Mouse (Mus musculus): ENCODE results near the gene Shkbp1. TPM values are rescaled to one million over a fixed set of nuclear protein-coding genes. Genes with fewer than 3 reads are reported as not detected.

The Shkbp1 gene
- total and polyA plus RNA-seq, 3 experiments: 23.3 to 62.8 (median 30.8) TPM

DNA sequence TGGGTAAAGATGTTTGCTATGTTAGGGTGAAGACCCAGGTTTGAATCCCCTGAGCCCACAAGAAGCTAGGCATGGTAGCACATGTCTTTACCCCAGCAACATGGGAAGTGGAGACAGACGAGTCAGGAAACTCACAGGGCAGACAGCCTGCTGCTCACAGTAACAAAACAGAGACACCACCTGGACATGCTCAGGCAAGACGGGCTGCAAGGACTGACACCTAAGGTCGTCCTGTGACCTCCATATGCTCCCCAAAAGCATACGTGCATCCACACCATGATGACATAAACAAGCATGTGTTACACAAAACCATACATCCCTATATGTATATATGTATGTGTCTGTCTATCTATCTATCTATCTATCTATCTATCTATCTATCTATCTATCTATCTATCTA lies 25.7 kb upstream of the Shkbp1 start:
- no peaks in the 10 kb centered on the region for H3K79me2 ChIP-seq (replicated peaks; ENCODE audit: control insufficient read depth, extremely low read depth, insufficient read depth, poor library complexity, severe bottlenecking)
- in situ Hi-C loops (cut with MboI; ENCODE audit: low pct_ligation_motif_present, low pct_unique_long_range_greater_than_20kb, low sequenced_read_pairs): no loop called here
- no peak overlapping the region for H3K4me2 ChIP-seq (ENCODE audit: insufficient read depth, low read depth, poor library complexity, severe bottlenecking)
- TF ChIP-seq IRF4 (IDR thresholded peaks at IDR 0.05; ENCODE audit: low read depth, low read length): no peak
- no peak for TF ChIP-seq ETS1 (conservative IDR thresholded peaks at IDR 0.05; ENCODE audit: low read depth, low read length)
- no peak for TF ChIP-seq BHLHE40 (IDR thresholded peaks at IDR 0.05; ENCODE audit: low read depth, low read length)
- TF ChIP-seq ZNF384 (IDR thresholded peaks at IDR 0.05; ENCODE audit: low read depth, low read length): no peak
- no peak for TF ChIP-seq MXI1 (IDR thresholded peaks at IDR 0.05; ENCODE audit: low read depth, low read length)
- TF ChIP-seq MAZ (IDR thresholded peaks at IDR 0.05; ENCODE audit: low read depth, low read length): no peak
- no peak for TF ChIP-seq POLR2A (IDR thresholded peaks at IDR 0.05; ENCODE audit: low read depth, low read length)
- TF ChIP-seq TBP (conservative IDR thresholded peaks at IDR 0.05; ENCODE audit: low read depth, low read length): no peak
- no peak overlapping the region for H3K27ac ChIP-seq (ENCODE audit: insufficient read depth, low read depth)
- peaks cover 3% of the 10 kb centered on the region for H3K9me3 ChIP-seq (replicated peaks; ENCODE audit: low read length)
- H3K27me3 ChIP-seq (replicated peaks): peaks cover 5% of the 10 kb centered on the region
- dilution Hi-C loops (cut with MboI; ENCODE audit: extremely low pct_ligation_motif_present, extremely low pct_unique_long_range_greater_than_20kb, low sequenced_read_pairs): no loop called here
- no peak overlapping the region for H3K9ac ChIP-seq (ENCODE audit: insufficient read depth, low read depth)
- DNase-seq (ENCODE audit: extremely low read depth): no peak
- no peaks in the 10 kb centered on the region for H3K36me3 ChIP-seq (replicated peaks in 1 of 2; ENCODE audit: control insufficient read depth in 1 of 2, insufficient read depth in 1 of 2, low read length in 1 of 2)
- H3K4me1 ChIP-seq (ENCODE audit: control insufficient read depth in 1 of 2, insufficient read depth in 2 of 2): peaks cover 0 to 23% of the 10 kb centered on the region in 2 experiments; a peak in 2 of 4 replicates
- H3K4me3 ChIP-seq (replicated peaks in 1 of 3; ENCODE audit: low read depth in 2 of 3, low read length in 2 of 3, poor library complexity in 1 of 3): no peak overlapping the region

DNA sequence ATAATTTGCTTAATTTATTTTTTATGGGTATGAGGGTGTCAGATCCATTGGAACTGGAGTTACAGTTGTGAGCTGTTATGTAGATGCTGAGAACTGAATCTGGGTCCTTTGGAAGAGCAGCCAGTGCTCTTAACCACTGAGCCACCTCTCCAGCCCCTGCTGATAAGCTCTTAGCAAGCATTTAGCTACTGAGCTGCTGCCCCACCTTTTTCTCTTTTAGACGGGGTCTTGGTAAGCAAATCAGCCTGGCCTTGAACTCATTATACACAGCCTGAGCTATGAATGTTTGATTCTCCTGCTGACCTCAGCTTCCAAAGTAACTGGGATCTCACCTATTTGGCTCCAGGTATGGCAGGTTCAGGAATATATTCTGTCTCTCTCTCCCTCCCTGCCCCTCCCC lies 25.2 kb upstream of the Shkbp1 start:
- DNase-seq (ENCODE audit: extremely low read depth): no peak
- H3K4me3 ChIP-seq (replicated peaks in 1 of 3; ENCODE audit: low read depth in 2 of 3, low read length in 2 of 3, poor library complexity in 1 of 3): no peak overlapping the region
- dilution Hi-C loops (cut with MboI; ENCODE audit: extremely low pct_ligation_motif_present, extremely low pct_unique_long_range_greater_than_20kb, low sequenced_read_pairs) (no loop called here), in situ Hi-C loops (cut with MboI; ENCODE audit: low pct_ligation_motif_present, low pct_unique_long_range_greater_than_20kb, low sequenced_read_pairs) (no loop called here)
- H3K36me3 ChIP-seq (replicated peaks in 1 of 2; ENCODE audit: control insufficient read depth in 1 of 2, insufficient read depth in 1 of 2, low read length in 1 of 2): no peaks in the 10 kb centered on the region
- H3K27me3 ChIP-seq (replicated peaks): peaks cover 8% of the 10 kb centered on the region
- H3K79me2 ChIP-seq (replicated peaks; ENCODE audit: control insufficient read depth, extremely low read depth, insufficient read depth, poor library complexity, severe bottlenecking): no peaks in the 10 kb centered on the region
- H3K9me3 ChIP-seq (replicated peaks; ENCODE audit: low read length): peaks cover 6% of the 10 kb centered on the region
- TF ChIP-seq BHLHE40 (IDR thresholded peaks at IDR 0.05; ENCODE audit: low read depth, low read length) (no peak), JUND (conservative IDR thresholded peaks at IDR 0.05; ENCODE audit: low read depth, low read length) (no peak), MEF2A (IDR thresholded peaks at IDR 0.05; ENCODE audit: borderline replicate concordance, low read depth, low read length) (no peak)
- peaks cover 0 to 23% of the 10 kb centered on the region in 2 experiments; a peak in 2 of 4 replicates for H3K4me1 ChIP-seq (ENCODE audit: control insufficient read depth in 1 of 2, insufficient read depth in 2 of 2)
- H3K9ac ChIP-seq (ENCODE audit: insufficient read depth, low read depth): no peak overlapping the region
- no peak overlapping the region for H3K4me2 ChIP-seq (ENCODE audit: insufficient read depth, low read depth, poor library complexity, severe bottlenecking)
- H3K27ac ChIP-seq (ENCODE audit: insufficient read depth, low read depth): no peak overlapping the region

DNA sequence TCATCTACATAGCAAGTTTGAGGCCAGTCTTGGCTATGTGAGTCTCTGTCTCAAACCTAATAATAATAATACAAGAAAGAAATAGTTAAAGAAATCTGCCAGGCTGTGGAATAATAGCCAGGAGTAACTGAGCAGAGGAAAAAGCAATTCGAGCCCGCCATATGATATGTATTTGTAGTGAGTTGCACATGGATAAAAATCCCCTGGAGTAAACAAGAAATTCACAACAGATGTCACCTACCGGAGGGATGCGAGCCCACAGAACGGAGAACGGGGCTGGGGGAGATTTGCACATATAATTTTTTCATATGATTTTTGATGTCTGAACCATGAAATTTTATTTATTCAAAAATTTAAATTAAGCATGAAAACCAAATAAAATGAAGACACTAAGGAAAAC lies 24.0 kb upstream of the Shkbp1 start:
- Histone ChIP-seq H3K27ac (ENCODE audit: insufficient read depth, low read depth) (no peak overlapping the region), H3K79me2 (replicated peaks; ENCODE audit: control insufficient read depth, extremely low read depth, insufficient read depth, poor library complexity, severe bottlenecking) (no peaks in the 10 kb centered on the region), H3K9me3 (replicated peaks; ENCODE audit: low read length) (peaks cover 11% of the 10 kb centered on the region), H3K36me3 (replicated peaks in 1 of 2; ENCODE audit: control insufficient read depth in 1 of 2, insufficient read depth in 1 of 2, low read length in 1 of 2) (no peaks in the 10 kb centered on the region), H3K4me3 (replicated peaks in 1 of 3; ENCODE audit: low read depth in 2 of 3, low read length in 2 of 3, poor library complexity in 1 of 3) (no peak overlapping the region), H3K9ac (ENCODE audit: insufficient read depth, low read depth) (no peak overlapping the region), H3K27me3 (replicated peaks) (peaks cover 18% of the 10 kb centered on the region), H3K4me2 (ENCODE audit: insufficient read depth, low read depth, poor library complexity, severe bottlenecking) (no peak overlapping the region), H3K4me1 (ENCODE audit: control insufficient read depth in 1 of 2, insufficient read depth in 2 of 2) (peaks cover 0 to 16% of the 10 kb centered on the region in 2 experiments; a peak in 2 of 4 replicates)
- in situ Hi-C loops (cut with MboI; ENCODE audit: low pct_ligation_motif_present, low pct_unique_long_range_greater_than_20kb, low sequenced_read_pairs): no loop called here
- TF ChIP-seq KAT2A (IDR thresholded peaks at IDR 0.05; ENCODE audit: insufficient replicate concordance, low read length) (no peak), ETS1 (conservative IDR thresholded peaks at IDR 0.05; ENCODE audit: low read depth, low read length) (no peak), MAZ (IDR thresholded peaks at IDR 0.05; ENCODE audit: low read depth, low read length) (no peak), HCFC1 (IDR thresholded peaks at IDR 0.05; ENCODE audit: low read depth, low read length) (no peak), SMC3 (IDR thresholded peaks at IDR 0.05; ENCODE audit: low read depth, low read length) (no peak), ZMIZ1 (IDR thresholded peaks at IDR 0.05; ENCODE audit: low read depth, low read length) (no peak), ZC3H11A (IDR thresholded peaks at IDR 0.05; ENCODE audit: low read depth, low read length) (no peak), SIN3A (IDR thresholded peaks at IDR 0.05; ENCODE audit: low read length) (no peak), USF2 (conservative IDR thresholded peaks at IDR 0.05; ENCODE audit: low read depth, low read length) (no peak), CTCF (conservative IDR thresholded peaks at IDR 0.05 in 1 of 2, IDR thresholded peaks at IDR 0.05 in 1 of 2; ENCODE audit: low read depth in 2 of 2, low read length in 2 of 2) (no peak), MXI1 (IDR thresholded peaks at IDR 0.05; ENCODE audit: low read depth, low read length) (no peak), CHD1 (IDR thresholded peaks at IDR 0.05; ENCODE audit: low read depth, low read length) (no peak), RCOR1 (conservative IDR thresholded peaks at IDR 0.05; ENCODE audit: low read depth, low read length) (no peak), JUND (conservative IDR thresholded peaks at IDR 0.05; ENCODE audit: low read depth, low read length) (no peak), CHD2 (IDR thresholded peaks at IDR 0.05; ENCODE audit: low read length) (no peak)
- no peak for DNase-seq (ENCODE audit: extremely low read depth)
- dilution Hi-C loops (cut with MboI; ENCODE audit: extremely low pct_ligation_motif_present, extremely low pct_unique_long_range_greater_than_20kb, low sequenced_read_pairs): no loop called here

Data from CH12.LX (cell line).